Mouse (Mus musculus) embryonic facial prominence, embryonic 15.5 days (tissue): ENCODE results near the gene Gtf2ird1. TPM values are rescaled to one million over a fixed set of nuclear protein-coding genes. Genes with fewer than 3 reads are reported as not detected.
"Not testable (repeated sequence)": the region's sequence is repeated elsewhere in the genome, so short reads cannot be mapped to it uniquely, and the experiment has no call there.

Experiments
- ATAC-seq: fragments of 200-750 bp; cut with Nextera tagmentation; 2 replicates; pipeline ENCODE4 v1.8.0; 2017; ENCODE audit warnings: low read depth, moderate TSS enrichment; ENCODE audit not compliant: insufficient number of reproducible peaks, low FRiP score, low TSS enrichment
- H3K27ac ChIP-seq: fragments of 300-500 bp; sonication (generic); replicated peaks from 2 replicates; pipeline ENCODE4 v1.5.1; 2015; ENCODE audit warnings: mild to moderate bottlenecking, inconsistent platforms
- H3K27me3 ChIP-seq: fragments of 300-500 bp; sonication (generic); 2 replicates; pipeline ENCODE4 v1.6.1; 2015; ENCODE audit warnings: inconsistent platforms
- H3K36me3 ChIP-seq: fragments of 300-500 bp; sonication (generic); 2 replicates; pipeline ENCODE4 v1.6.1; 2015; ENCODE audit warnings: mild to moderate bottlenecking, inconsistent platforms
- H3K4me1 ChIP-seq: fragments of 300-500 bp; sonication (generic); 2 replicates; pipeline ENCODE4 v1.6.1; 2015; ENCODE audit warnings: inconsistent platforms
- H3K4me2 ChIP-seq: fragments of 300-500 bp; sonication (generic); replicated peaks from 2 replicates; pipeline ENCODE4 v1.6.1; 2015; ENCODE audit warnings: mild to moderate bottlenecking, inconsistent platforms
- H3K4me3 ChIP-seq: fragments of 300-500 bp; sonication (generic); replicated peaks from 2 replicates; pipeline ENCODE4 v1.5.1; 2015; ENCODE audit warnings: mild to moderate bottlenecking, inconsistent platforms
- H3K9ac ChIP-seq: fragments of 300-500 bp; sonication (generic); 2 replicates; pipeline ENCODE4 v1.6.1; 2015; ENCODE audit warnings: inconsistent platforms
- H3K9me3 ChIP-seq: fragments of 300-500 bp; sonication (generic); replicated peaks from 2 replicates; pipeline ENCODE4 v1.6.1; 2016; ENCODE audit warnings: inconsistent platforms
- WGBS: fragments of 180-500 bp; shearing (Covaris S2); methylation state at CpG from one replicate; pipeline ENCODE4 v1.1.7; 2015; 5-methylcytosine and 5-hydroxymethylcytosine counted together
- polyA plus RNA-seq: library from polyadenylated mRNA; unstranded; fragments of >200 nt; fragmentation: Nextera tagmentation; extraction: Ambion mirVana; gene quantifications from 2 replicates; pipeline ENCODE4 v1.2.1, GENCODE M21; 2015

Gtf2ird1 gene
- polyA plus RNA-seq, 1 experiment from 2014 or later = 123 TPM

- no peak overlapping the region for H3K4me2 ChIP-seq
- ATAC-seq = no peak
- H3K4me3 ChIP-seq = no peak overlapping the region
- 70% methylated on average over 2 of the region's 2 CpGs for WGBS
- H3K9ac ChIP-seq = no peak overlapping the region
- no peaks in the 10 kb centered on the region for H3K27me3 ChIP-seq
- peaks cover 50% of the 10 kb centered on the region for H3K36me3 ChIP-seq
- no peak overlapping the region for H3K27ac ChIP-seq
- H3K9me3 ChIP-seq = no peaks in the 10 kb centered on the region
- H3K4me1 ChIP-seq = peaks cover 19% of the 10 kb centered on the region
Measured at GRCm38 (mm10) chr5:134491206-134491605, 34.7 kb upstream of the Gtf2ird1 start.

DNA sequence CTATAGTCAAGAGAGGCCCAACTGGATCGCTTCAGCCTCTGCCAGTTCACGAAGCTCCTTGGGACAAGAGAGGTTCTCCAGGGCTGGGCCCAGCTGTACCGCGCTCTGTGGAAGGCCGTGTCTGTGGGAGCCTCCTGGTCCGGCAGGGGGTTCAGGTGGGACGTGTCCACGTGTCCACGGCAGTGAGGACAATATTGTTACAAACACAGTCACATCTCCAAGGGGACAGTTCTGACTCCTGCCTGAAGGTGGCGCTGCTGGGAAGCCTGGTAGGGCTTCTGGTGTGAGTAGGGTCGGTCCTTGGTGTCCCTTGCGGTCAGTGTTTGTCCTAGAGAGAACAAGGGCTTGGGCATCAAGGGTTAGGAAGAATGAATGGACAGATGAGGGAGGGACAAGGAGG, 33.9 kb upstream of the Gtf2ird1 start:
- Histone ChIP-seq H3K9ac (no peak overlapping the region), H3K36me3 (peaks cover 43% of the 10 kb centered on the region), H3K9me3 (no peaks in the 10 kb centered on the region), H3K27me3 (no peaks in the 10 kb centered on the region), H3K27ac (no peak overlapping the region; the same call in 1 of the 2 replicates), H3K4me2 (no peak overlapping the region), H3K4me3 (no peak overlapping the region), H3K4me1 (peaks cover 22% of the 10 kb centered on the region)
- ATAC-seq = no peak
- WGBS = 90% methylated on average over 12 of the region's 12 CpGs

DNA sequence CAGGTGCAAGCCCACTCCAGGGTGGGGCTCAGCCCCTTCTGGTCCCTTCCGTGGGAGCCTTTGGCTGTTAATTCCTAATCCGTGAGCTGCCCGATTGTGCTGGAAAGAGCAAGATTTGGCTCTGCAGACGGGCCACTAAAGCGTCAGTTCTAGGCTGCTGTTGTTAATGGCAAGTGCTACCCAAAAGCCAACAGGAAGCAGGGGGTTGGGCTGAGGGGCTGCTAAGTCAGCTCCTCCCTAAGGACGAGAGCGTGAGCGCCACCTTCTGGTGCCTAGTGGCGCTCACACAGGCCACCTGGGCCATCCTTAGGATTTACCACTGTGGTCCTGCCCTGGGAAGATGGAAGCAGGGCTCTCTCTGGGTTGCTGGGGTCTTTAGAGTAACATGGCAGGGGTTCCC, 33.1 kb upstream of the Gtf2ird1 start:
- H3K36me3 ChIP-seq = peaks cover 37% of the 10 kb centered on the region
- H3K9ac ChIP-seq = no peak overlapping the region
- no peak overlapping the region for H3K27ac ChIP-seq
- 34% methylated on average over 9 of the region's 9 CpGs for WGBS
- H3K4me3 ChIP-seq = no peak overlapping the region
- H3K4me1 ChIP-seq = peaks cover 22% of the 10 kb centered on the region
- ATAC-seq = no peak
- H3K9me3 ChIP-seq = no peaks in the 10 kb centered on the region
- no peak overlapping the region for H3K4me2 ChIP-seq
- no peaks in the 10 kb centered on the region for H3K27me3 ChIP-seq

DNA sequence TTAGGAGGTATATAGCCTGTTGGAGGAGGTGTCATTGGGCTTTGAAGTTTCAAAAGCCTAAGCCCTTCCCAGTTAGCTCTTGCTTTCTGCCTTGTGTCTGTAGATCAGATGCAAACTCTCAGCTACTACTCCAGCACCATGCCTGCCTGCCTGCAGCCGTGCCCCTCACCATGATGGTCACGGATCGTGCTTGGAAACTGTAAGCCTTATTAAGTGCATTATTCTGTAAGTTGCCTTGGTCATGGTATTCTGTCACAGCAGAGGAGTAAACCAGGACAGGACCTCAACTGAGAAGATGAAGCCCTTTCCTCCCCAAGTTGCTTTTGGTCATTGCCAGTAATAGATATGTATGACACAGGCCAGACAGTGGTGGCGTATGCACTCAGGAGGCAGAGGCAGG, 32.1 kb upstream of the Gtf2ird1 start:
- no peak overlapping the region for H3K27ac ChIP-seq
- H3K4me1 ChIP-seq = peaks cover 22% of the 10 kb centered on the region
- 70% methylated on average over 4 of the region's 4 CpGs for WGBS
- no peak overlapping the region for H3K4me3 ChIP-seq
- H3K4me2 ChIP-seq = no peak overlapping the region
- no peaks in the 10 kb centered on the region for H3K9me3 ChIP-seq
- peaks cover 34% of the 10 kb centered on the region for H3K36me3 ChIP-seq
- no peak overlapping the region for H3K9ac ChIP-seq
- H3K27me3 ChIP-seq = no peaks in the 10 kb centered on the region
- no peak for ATAC-seq

- H3K9ac ChIP-seq = no peak overlapping the region
- no peak overlapping the region for H3K4me3 ChIP-seq
Measured at GRCm38 (mm10) chr5:134488042-134488441, 31.5 kb upstream of the Gtf2ird1 start.

DNA sequence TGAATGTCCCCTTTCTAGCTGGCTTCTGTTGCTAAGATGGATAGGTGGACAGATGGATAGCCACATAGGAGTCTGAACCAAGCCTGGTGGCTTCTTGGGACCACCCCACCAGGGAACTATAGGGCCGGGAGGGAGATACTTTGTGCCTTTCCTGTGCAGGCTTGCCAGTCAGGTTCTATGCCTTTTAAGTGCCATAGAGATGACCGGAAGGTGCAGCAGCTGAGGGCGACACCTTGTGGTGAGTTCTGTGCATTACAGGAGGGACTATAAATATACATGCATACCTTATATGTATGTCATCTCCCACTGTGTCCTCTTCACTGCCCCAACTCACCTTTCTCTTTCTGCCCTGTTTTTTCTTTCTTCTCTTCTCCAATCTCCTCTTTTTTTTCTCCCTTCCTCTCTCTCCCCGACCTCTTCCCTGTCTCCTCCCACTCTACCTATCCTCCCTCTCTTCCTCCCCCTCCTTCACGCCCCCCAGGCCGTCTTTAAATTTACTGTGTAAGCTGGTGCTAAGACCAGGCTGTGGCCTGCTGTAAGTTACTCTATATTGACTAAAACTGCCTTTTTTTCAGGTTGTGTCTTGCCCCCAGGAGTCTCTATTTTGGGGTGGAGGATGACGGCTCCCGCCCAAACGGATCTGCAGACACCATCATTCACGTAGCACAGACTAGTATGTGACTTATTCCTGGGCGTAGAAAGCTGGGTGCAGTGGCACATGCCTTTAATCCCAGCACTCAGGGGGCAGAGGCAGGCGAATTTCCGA, 29.6 kb upstream of the Gtf2ird1 start:
- peaks cover 17% of the 10 kb centered on the region for H3K36me3 ChIP-seq
- H3K9ac ChIP-seq = no peak overlapping the region
- no peaks in the 10 kb centered on the region for H3K9me3 ChIP-seq
- no peak overlapping the region for H3K4me3 ChIP-seq
- peaks cover 18% of the 10 kb centered on the region for H3K4me1 ChIP-seq
- H3K4me2 ChIP-seq = no peak overlapping the region
- no peak overlapping the region; the same call in 1 of the 2 replicates for H3K27ac ChIP-seq
- no peak for ATAC-seq
- 53% methylated on average over 13 of the region's 13 CpGs for WGBS
- no peaks in the 10 kb centered on the region for H3K27me3 ChIP-seq

More at GRCm38 (mm10) chr5:134488042-134488441, 31.5 kb upstream of the Gtf2ird1 start:
- Histone ChIP-seq H3K4me2 (no peak overlapping the region), H3K36me3 (peaks cover 29% of the 10 kb centered on the region), H3K4me1 (peaks cover 22% of the 10 kb centered on the region), H3K9me3 (no peaks in the 10 kb centered on the region), H3K27me3 (no peaks in the 10 kb centered on the region), H3K27ac (no peak overlapping the region)
- WGBS = 27% methylated on average over 10 of the region's 10 CpGs
- no peak for ATAC-seq

DNA sequence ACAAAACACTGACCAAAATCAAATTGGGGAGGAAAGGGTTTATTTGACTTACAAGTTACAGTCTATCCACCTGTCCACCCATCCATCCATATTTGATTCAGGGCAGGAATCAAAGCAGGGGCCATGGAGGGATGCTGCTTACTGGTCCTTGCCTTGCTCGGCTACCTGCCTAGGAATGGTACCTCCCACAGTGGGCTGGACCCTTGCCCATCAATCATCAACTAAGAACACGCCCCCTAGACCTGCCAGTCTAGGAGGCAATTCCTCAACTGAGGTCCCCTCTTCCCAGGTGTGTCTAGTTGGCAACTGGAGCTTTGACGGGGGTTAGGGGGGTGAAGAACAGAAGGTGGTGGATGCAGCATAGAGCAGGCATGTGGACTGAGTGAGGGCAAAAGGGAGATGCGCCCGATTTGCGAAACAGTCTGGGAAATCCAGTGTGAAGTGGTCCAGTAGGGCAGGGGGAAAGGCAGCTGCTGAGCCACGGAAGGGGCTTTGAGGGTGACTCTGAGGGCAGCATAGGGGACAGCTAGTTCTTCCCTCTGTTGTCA, 28.7 kb upstream of the Gtf2ird1 start:
- ATAC-seq = no peak
- Histone ChIP-seq H3K9me3 (no peaks in the 10 kb centered on the region), H3K4me3 (no peak overlapping the region), H3K4me2 (no peak overlapping the region), H3K27ac (no peak overlapping the region), H3K27me3 (no peaks in the 10 kb centered on the region), H3K36me3 (peaks cover 9% of the 10 kb centered on the region), H3K9ac (no peak overlapping the region), H3K4me1 (peaks cover 15% of the 10 kb centered on the region; the same call in 1 of the 2 replicates)
- 76% methylated on average over 7 of the region's 7 CpGs for WGBS

DNA sequence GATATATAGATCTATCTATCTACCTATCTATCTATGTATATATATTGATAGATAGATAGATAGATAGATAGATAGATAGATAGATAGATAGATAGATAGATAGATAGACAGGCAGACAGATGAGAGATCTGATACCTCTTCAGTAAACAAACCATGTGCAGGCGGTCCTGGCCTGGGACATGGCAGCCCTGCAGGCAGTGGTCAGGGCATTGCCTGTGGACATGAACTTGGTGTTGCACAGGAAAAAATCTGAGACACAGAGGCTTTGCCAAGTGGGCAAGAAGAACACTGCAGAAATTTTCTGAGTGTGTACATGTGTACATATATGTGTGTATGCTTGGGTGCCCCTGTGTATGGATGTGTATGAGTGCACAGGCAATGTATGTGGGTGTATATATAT, 26.8 kb upstream of the Gtf2ird1 start:
- no peaks in the 10 kb centered on the region for H3K27me3 ChIP-seq
- no peak overlapping the region for H3K9ac ChIP-seq
- WGBS = 76% methylated on average over 1 of the region's 1 CpGs
- H3K36me3 ChIP-seq = no peaks in the 10 kb centered on the region
- H3K27ac ChIP-seq = no peak overlapping the region
- no peak overlapping the region for H3K4me2 ChIP-seq
- H3K4me3 ChIP-seq = no peak overlapping the region
- H3K4me1 ChIP-seq = peaks cover 7% of the 10 kb centered on the region; the same call in 1 of the 2 replicates
- H3K9me3 ChIP-seq = no peaks in the 10 kb centered on the region
- ATAC-seq = no peak

GRCm38 (mm10) chr5:134482331-134482730, 25.8 kb upstream of the Gtf2ird1 start:
- 32% methylated on average over 11 of the region's 11 CpGs for WGBS
- H3K27ac ChIP-seq = no peak overlapping the region
- no peak overlapping the region for H3K9ac ChIP-seq

DNA sequence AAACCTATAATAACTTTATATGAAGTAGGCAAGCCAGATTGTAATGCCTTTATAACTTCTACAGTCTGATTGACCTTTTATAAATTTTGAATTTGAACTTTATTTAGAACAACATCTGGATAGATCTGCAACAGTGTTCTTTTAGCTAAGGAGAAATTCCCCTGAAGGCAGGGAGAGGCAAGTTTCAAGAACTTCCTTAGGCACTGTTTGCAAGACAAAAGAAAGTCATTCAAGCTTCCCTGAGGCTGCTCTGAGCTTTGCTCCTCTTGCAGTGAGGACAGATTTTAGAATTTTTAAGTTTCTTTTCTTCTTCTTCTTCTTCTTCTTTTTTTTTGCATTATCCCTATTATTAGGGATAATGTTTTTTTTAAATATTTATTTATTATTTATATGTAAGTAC, 22.4 kb upstream of the Gtf2ird1 start:
- H3K36me3 ChIP-seq, H3K27me3 ChIP-seq, H3K4me2 ChIP-seq, ATAC-seq, H3K27ac ChIP-seq, H3K4me1 ChIP-seq, H3K9ac ChIP-seq, H3K4me3 ChIP-seq, H3K9me3 ChIP-seq: not testable (repeated sequence)

More at GRCm38 (mm10) chr5:134482331-134482730, 25.8 kb upstream of the Gtf2ird1 start:
- Histone ChIP-seq H3K4me2 (no peak overlapping the region), H3K9me3 (no peaks in the 10 kb centered on the region), H3K4me1 (0 out of 2 replicates have a peak, but pooled peaks cover 3% of the 10 kb centered on the region), H3K36me3 (no peaks in the 10 kb centered on the region), H3K4me3 (no peak overlapping the region), H3K27me3 (no peaks in the 10 kb centered on the region)
- no peak for ATAC-seq

DNA sequence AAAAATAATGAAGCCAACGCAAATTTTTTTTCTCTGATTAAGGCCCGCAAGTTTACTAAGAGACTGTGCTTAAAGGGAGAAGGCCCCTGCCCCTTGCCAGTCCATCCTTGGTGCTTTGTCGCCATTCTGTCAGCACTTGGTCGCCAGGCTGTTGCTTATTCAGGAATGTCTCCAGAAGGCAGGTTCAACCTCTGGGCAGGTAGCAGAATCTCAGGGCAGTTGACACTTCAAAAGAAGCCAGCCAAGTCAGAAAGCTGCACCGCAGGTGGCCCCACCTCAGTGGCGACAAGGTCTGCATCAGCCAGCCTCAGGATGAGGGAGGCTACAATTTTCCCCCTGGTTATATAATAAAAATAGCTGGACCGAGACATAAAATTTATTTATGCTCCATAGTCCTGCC, 19.2 kb upstream of the Gtf2ird1 start:
- H3K36me3 ChIP-seq, ATAC-seq, H3K9me3 ChIP-seq, H3K4me3 ChIP-seq, H3K4me2 ChIP-seq, H3K27me3 ChIP-seq, H3K9ac ChIP-seq, H3K27ac ChIP-seq, H3K4me1 ChIP-seq: not testable (repeated sequence)
- WGBS = 88% methylated on average over 7 of the region's 7 CpGs
